Mouse (Mus musculus): ENCODE data around the gene Rsbn1l. TPM values are rescaled to one million over a fixed set of nuclear protein-coding genes. Genes with fewer than 3 reads are reported as not detected.
A peak's percentile ranks its signal among the peaks of the same experiment; 100 is the strongest.

The Rsbn1l gene
- polyA plus RNA-seq, 1 experiment from 2014 or later: 3.7 TPM

- TF ChIP-seq EP300 (IDR thresholded peaks at IDR 0.05; ENCODE audit: low read depth) (peak; percentile 98), CTCF (IDR thresholded peaks at IDR 0.05; ENCODE audit: low read depth) (no peak)
- Histone ChIP-seq H3K36me3 (replicated peaks; ENCODE audit: insufficient read depth, low read length) (peaks cover 54% of the 10 kb centered on the region), H3K4me1 (ENCODE audit: insufficient read depth) (peaks cover 4% of the 10 kb centered on the region; the same call in 1 of the 2 replicates), H3K9me3 (ENCODE audit: low read length) (no peaks in the 10 kb centered on the region), H3K4me3 (ENCODE audit: low read depth, low read length) (no peak overlapping the region), H3K27me3 (ENCODE audit: insufficient read depth, low read length) (no peaks in the 10 kb centered on the region), H3K27ac (ENCODE audit: low read depth) (peak overlapping the region; percentile 78), H3K4me2 (ENCODE audit: low read depth, low read length) (peak overlapping the region; percentile 37; the same call in 1 of the 2 replicates), H3K9ac (replicated peaks) (no peak overlapping the region)
- peak; percentile 99 for ATAC-seq
- DNase-seq: no peak
- 45% methylated on average over 2 of the region's 2 CpGs for WGBS (ENCODE audit: insufficient replicate concordance)
These were observed 58.6 kb downstream of the Rsbn1l start for GRCm38 (mm10) chr5:20897446-20898167.

- Histone ChIP-seq H3K4me2 (ENCODE audit: low read depth, low read length) (peak overlapping the region; percentile 94), H3K36me3 (replicated peaks; ENCODE audit: insufficient read depth, low read length) (peaks cover 9% of the 10 kb centered on the region), H3K4me1 (ENCODE audit: insufficient read depth) (peaks cover 14% of the 10 kb centered on the region), H3K9ac (replicated peaks) (peak overlapping the region; percentile 23; the same call in 1 of the 2 replicates), H3K27me3 (ENCODE audit: insufficient read depth, low read length) (no peaks in the 10 kb centered on the region), H3K4me3 (ENCODE audit: low read depth, low read length) (no peak overlapping the region), H3K27ac (ENCODE audit: low read depth) (peak overlapping the region; percentile 91; the same call in 1 of the 2 replicates), H3K9me3 (ENCODE audit: low read length) (no peaks in the 10 kb centered on the region)
- DNase-seq (no peak), ATAC-seq (no peak)
- no peak for TF ChIP-seq EP300 (IDR thresholded peaks at IDR 0.05; ENCODE audit: low read depth)
- no peak for TF ChIP-seq CTCF (IDR thresholded peaks at IDR 0.05; ENCODE audit: low read depth)
- WGBS (ENCODE audit: insufficient replicate concordance): 56% methylated on average over 4 of the region's 4 CpGs
These were observed 72.1 kb downstream of the Rsbn1l start for GRCm38 (mm10) chr5:20884036-20884620.

- TF ChIP-seq CTCF (IDR thresholded peaks at IDR 0.05; ENCODE audit: low read depth) (no peak), EP300 (IDR thresholded peaks at IDR 0.05; ENCODE audit: low read depth) (peak; percentile 47; the same call in 1 of the 2 replicates)
- ATAC-seq: peak; percentile 97
- 3% methylated on average over 88 of the region's 94 CpGs for WGBS (ENCODE audit: insufficient replicate concordance)
- Histone ChIP-seq H3K9me3 (ENCODE audit: low read length) (no peaks in the 10 kb centered on the region), H3K27me3 (ENCODE audit: insufficient read depth, low read length) (no peaks in the 10 kb centered on the region), H3K4me2 (ENCODE audit: low read depth, low read length) (peak within 1 kb of the TSS; percentile 94), H3K4me1 (ENCODE audit: insufficient read depth) (peaks cover 14% of the 10 kb centered on the region), H3K9ac (replicated peaks) (peak within 1 kb of the TSS; percentile 91), H3K4me3 (ENCODE audit: low read depth, low read length) (peak within 1 kb of the TSS; percentile 83), H3K27ac (ENCODE audit: low read depth) (peak within 1 kb of the TSS; percentile 91), H3K36me3 (replicated peaks; ENCODE audit: insufficient read depth, low read length) (peaks cover 9% of the 10 kb centered on the region)
- peak; percentile 100 for DNase-seq
These were observed 74.0 kb downstream of the Rsbn1l start, which contains the start of the genes Phtf2 and Tmem60 for GRCm38 (mm10) chr5:20881915-20882800. Gene Phtf2, minus strand, starts transcription at chr5:20882124. Gene Tmem60, plus strand, starts transcription at chr5:20882191.

- WGBS (ENCODE audit: insufficient replicate concordance): 6% methylated on average over 43 of the region's 64 CpGs
- Histone ChIP-seq H3K27me3 (ENCODE audit: insufficient read depth, low read length) (no peaks in the 10 kb centered on the region), H3K4me1 (ENCODE audit: insufficient read depth) (peaks cover 14% of the 10 kb centered on the region)
These were observed 75.1 kb downstream of the Rsbn1l start for GRCm38 (mm10) chr5:20880797-20881775.

GRCm38 (mm10) chr5:20880386-20880785, 75.8 kb downstream of the Rsbn1l start:
- H3K27ac ChIP-seq (ENCODE audit: low read depth): no peak overlapping the region

More at GRCm38 (mm10) chr5:20880797-20881775, 75.1 kb downstream of the Rsbn1l start:
- H3K4me3 ChIP-seq (ENCODE audit: low read depth, low read length): peak overlapping the region; percentile 83
- H3K27ac ChIP-seq (ENCODE audit: low read depth): peak overlapping the region; percentile 89
- peak overlapping the region; percentile 86 for H3K4me2 ChIP-seq (ENCODE audit: low read depth, low read length)
- TF ChIP-seq CTCF (IDR thresholded peaks at IDR 0.05; ENCODE audit: low read depth) (no peak), EP300 (IDR thresholded peaks at IDR 0.05; ENCODE audit: low read depth) (no peak)
- no peaks in the 10 kb centered on the region for H3K9me3 ChIP-seq (ENCODE audit: low read length)
- no peak; the same call in 1 of the 2 replicates for ATAC-seq
- peak overlapping the region; percentile 91 for H3K9ac ChIP-seq (replicated peaks)
- DNase-seq: peak; percentile 70
- H3K36me3 ChIP-seq (replicated peaks; ENCODE audit: insufficient read depth, low read length): peaks cover 5% of the 10 kb centered on the region; the same call in 1 of the 2 replicates

More at GRCm38 (mm10) chr5:20880386-20880785, 75.8 kb downstream of the Rsbn1l start:
- Histone ChIP-seq H3K4me2 (ENCODE audit: low read depth, low read length) (peak overlapping the region; percentile 86), H3K36me3 (replicated peaks; ENCODE audit: insufficient read depth, low read length) (no peaks in the 10 kb centered on the region), H3K9ac (replicated peaks) (0 out of 2 replicates have a peak overlapping the region, but pooled peaks have one; percentile 9), H3K9me3 (ENCODE audit: low read length) (no peaks in the 10 kb centered on the region), H3K27me3 (ENCODE audit: insufficient read depth, low read length) (no peaks in the 10 kb centered on the region), H3K4me3 (ENCODE audit: low read depth, low read length) (peak overlapping the region; percentile 83), H3K4me1 (ENCODE audit: insufficient read depth) (peaks cover 14% of the 10 kb centered on the region)
- ATAC-seq (no peak), DNase-seq (no peak)
- WGBS (ENCODE audit: insufficient replicate concordance): 68% methylated on average over 2 of the region's 2 CpGs
- TF ChIP-seq CTCF (IDR thresholded peaks at IDR 0.05; ENCODE audit: low read depth): no peak
- no peak for TF ChIP-seq EP300 (IDR thresholded peaks at IDR 0.05; ENCODE audit: low read depth)
